ENCODE assay signal across 12 mouse cellular contexts in the genomic region with DNA sequence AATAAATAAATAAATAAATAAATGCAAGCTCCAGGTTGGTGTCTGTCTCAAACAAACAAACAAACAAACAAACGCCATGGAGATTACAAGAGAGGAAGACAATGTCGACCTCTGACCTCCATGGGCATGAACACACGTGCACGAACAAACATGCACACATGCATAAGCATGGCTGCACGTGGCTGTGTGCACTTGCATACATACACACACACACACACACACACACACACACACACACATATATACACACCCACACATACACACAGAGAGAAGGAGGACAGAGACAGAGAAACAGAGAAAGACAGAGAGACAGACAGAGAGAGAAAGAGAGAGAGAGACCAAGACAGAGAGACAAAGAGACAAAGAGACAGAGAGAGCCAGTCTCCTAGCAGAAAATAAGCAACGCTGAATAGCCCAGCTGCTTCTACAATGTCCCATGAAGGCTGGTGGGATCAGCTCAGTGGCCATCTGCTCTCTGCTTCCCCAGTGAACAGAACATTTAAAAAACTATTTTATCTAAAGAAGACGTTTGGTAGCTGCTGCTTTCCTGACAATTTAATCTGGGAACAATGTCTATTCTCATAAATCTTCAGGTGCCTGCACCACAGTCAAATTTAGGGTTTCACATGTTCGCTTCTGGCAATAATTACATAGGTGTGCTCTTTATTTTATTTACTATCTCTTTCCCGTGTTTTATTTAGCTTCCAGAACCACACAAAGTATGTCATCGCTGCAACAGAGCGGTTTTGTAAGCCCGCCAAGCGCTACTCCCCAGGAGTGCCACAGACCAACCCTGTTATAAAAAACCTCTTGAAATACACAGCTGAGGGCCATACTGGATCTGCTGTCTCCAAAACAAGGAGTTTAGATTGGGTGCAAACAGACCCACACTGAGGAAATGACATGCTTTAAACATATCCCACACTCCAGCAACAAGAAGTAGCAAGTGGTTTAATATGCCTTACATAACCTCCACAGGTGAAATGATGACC.
DNase-seq lines count a peak whose midpoint lies in the region; ATAC-seq lines count a peak whose summit lies in the region.
"Had no signal": no experiment of that assay in that cellular context is flagged by ENCODE, and none has a peak within 500 bp of the region (broad histone marks: within the 10 kb centered on the region; RNA-seq: fewer than 3 reads in every experiment).

No protein-coding gene starts in this region.

- H3K9ac ChIP-seq in hindbrain, embryonic 15.5 days = no peak overlapping the region
- H3K9ac ChIP-seq in hindbrain, embryonic 14.5 days = no peak overlapping the region
- no peak overlapping the region for H3K9ac ChIP-seq in midbrain, embryonic 11.5 days (ENCODE audit: low read length)
- H3K9ac ChIP-seq: neural tube, embryonic 13.5 days had no signal

- H3K4me3 ChIP-seq in hindbrain, embryonic 15.5 days = no peak overlapping the region
- H3K4me3 ChIP-seq in hindbrain, embryonic 14.5 days (replicated peaks; ENCODE audit: low read length) = no peak overlapping the region
- no peak overlapping the region for H3K4me3 ChIP-seq in midbrain, embryonic 11.5 days (ENCODE audit: low read depth, low read length)
- H3K4me3 ChIP-seq: neural tube, embryonic 13.5 days had no signal

- ATAC-seq in hindbrain, embryonic 15.5 days (ENCODE audit: low FRiP score, low read depth) = peak; percentile 38; the same call in 1 of the 2 replicates
- no peak for ATAC-seq in hindbrain, embryonic 14.5 days (ENCODE audit: low FRiP score)
- peak; percentile 42; the same call in 1 of the 2 replicates for ATAC-seq in midbrain, embryonic 11.5 days (ENCODE audit: low FRiP score)

- H3K27ac ChIP-seq in hindbrain, embryonic 15.5 days (replicated peaks) = no peak overlapping the region
- H3K27ac ChIP-seq in hindbrain, embryonic 14.5 days = no peak overlapping the region
- no peak overlapping the region for H3K27ac ChIP-seq in midbrain, embryonic 11.5 days (ENCODE audit: low read depth, low read length)
- H3K27ac ChIP-seq: neural tube, embryonic 13.5 days had no signal

- H3K36me3 ChIP-seq in hindbrain, embryonic 15.5 days = no peaks in the 10 kb centered on the region
- H3K36me3 ChIP-seq in hindbrain, embryonic 14.5 days (replicated peaks; ENCODE audit: control insufficient read depth, insufficient read depth) = no peaks in the 10 kb centered on the region
- no peaks in the 10 kb centered on the region for H3K36me3 ChIP-seq in midbrain, embryonic 11.5 days (ENCODE audit: control insufficient read depth, insufficient read depth, low read length)
- H3K36me3 ChIP-seq: neural tube, embryonic 13.5 days had no signal

- WGBS in hindbrain, embryonic 15.5 days = 69% methylated on average over 13 of the region's 13 CpGs
- WGBS in hindbrain, embryonic 14.5 days = 69% methylated on average over 13 of the region's 13 CpGs
- 81% methylated on average over 13 of the region's 13 CpGs for WGBS in midbrain, embryonic 11.5 days

- H3K9me3 ChIP-seq in hindbrain, embryonic 15.5 days = no peaks in the 10 kb centered on the region
- H3K9me3 ChIP-seq in hindbrain, embryonic 14.5 days (ENCODE audit: control insufficient read depth, low read length) = no peaks in the 10 kb centered on the region
- no peaks in the 10 kb centered on the region for H3K9me3 ChIP-seq in midbrain, embryonic 11.5 days (ENCODE audit: control insufficient read depth, low read length)
- H3K9me3 ChIP-seq: neural tube, embryonic 13.5 days had no signal

- H3K4me2 ChIP-seq in hindbrain, embryonic 15.5 days = no peak overlapping the region
- no peak overlapping the region for H3K4me2 ChIP-seq in hindbrain, embryonic 14.5 days (replicated peaks)
- no peak overlapping the region for H3K4me2 ChIP-seq in midbrain, embryonic 11.5 days
- H3K4me2 ChIP-seq: neural tube, embryonic 13.5 days had no signal

- no peak for DNase-seq in hindbrain, embryonic 14.5 days (ENCODE audit: low spot score)
- DNase-seq in cerebellum, adult 11 months = peak; percentile 69
- peak; percentile 86 for DNase-seq in cerebellum, adult 9-10 months
- DNase-seq in midbrain, embryonic 11.5 days (ENCODE audit: low spot score, missing footprints) = no peak
- no peak for DNase-seq in adrenal gland, adult (ENCODE audit: inconsistent age in 2 of 2, low spot score in 1 of 2)
- no peak for DNase-seq in gastrocnemius, postnatal 4 days (ENCODE audit: low spot score in 2 of 2)
- no peak for DNase-seq in adrenal gland, postnatal 10 days
- DNase-seq: gastrocnemius, postnatal 10 days; heart, postnatal 14 days; lung, postnatal 36 days had no signal

- no peaks in the 10 kb centered on the region for H3K27me3 ChIP-seq in hindbrain, embryonic 15.5 days
- H3K27me3 ChIP-seq in hindbrain, embryonic 14.5 days (ENCODE audit: control insufficient read depth, insufficient read depth, low read length) = no peaks in the 10 kb centered on the region
- H3K27me3 ChIP-seq in midbrain, embryonic 11.5 days (ENCODE audit: control insufficient read depth, insufficient read depth, low read length) = no peaks in the 10 kb centered on the region
- H3K27me3 ChIP-seq: neural tube, embryonic 13.5 days had no signal

- H3K4me1 ChIP-seq in hindbrain, embryonic 15.5 days (replicated peaks) = peaks cover 5% of the 10 kb centered on the region
- H3K4me1 ChIP-seq in hindbrain, embryonic 14.5 days (replicated peaks; ENCODE audit: control insufficient read depth, insufficient read depth, low read length) = no peaks in the 10 kb centered on the region; the same call in none of the 2 replicates
- no peaks in the 10 kb centered on the region; the same call in 1 of the 2 replicates for H3K4me1 ChIP-seq in midbrain, embryonic 11.5 days (ENCODE audit: control insufficient read depth, insufficient read depth, low read length)

Comparison
In these comparisons a context has a peak if more than half of its experiments do, and no peak if none do; other contexts are left out.
1. DNase-seq: peak in cerebellum, adult 11 months (single experiment) and cerebellum, adult 9-10 months (single experiment); none in hindbrain, embryonic 14.5 days (single experiment), midbrain, embryonic 11.5 days (single experiment), adrenal gland, adult (0 of 2), gastrocnemius, postnatal 4 days (0 of 2) and adrenal gland, postnatal 10 days (single experiment).